Mouse (Mus musculus) gastrocnemius, postnatal 10 days (tissue): ENCODE measurements around the gene Plin4. TPM values are rescaled to one million over a fixed set of nuclear protein-coding genes. Genes with fewer than 3 reads are reported as not detected.
A peak's percentile ranks its signal among the peaks of the same experiment; 100 is the strongest.
"Not testable (repeated sequence)": the region's sequence is repeated elsewhere in the genome, so short reads cannot be mapped to it uniquely, and the experiment has no call there.

ENCODE experiments used
- DNase-seq: peaks from one replicate; pipeline ENCODE4 v3.0.0; 2021; ENCODE audit warnings: mixed read lengths
- total RNA-seq, 2 experiments: library from RNA; stranded (reverse); gene quantifications; 2 replicates each; pipeline ENCODE4 v1.2.3; 2021

Plin4 gene
- total RNA-seq, 2 experiments from 2014 or later, result 75.2 to 106 TPM

DNA sequence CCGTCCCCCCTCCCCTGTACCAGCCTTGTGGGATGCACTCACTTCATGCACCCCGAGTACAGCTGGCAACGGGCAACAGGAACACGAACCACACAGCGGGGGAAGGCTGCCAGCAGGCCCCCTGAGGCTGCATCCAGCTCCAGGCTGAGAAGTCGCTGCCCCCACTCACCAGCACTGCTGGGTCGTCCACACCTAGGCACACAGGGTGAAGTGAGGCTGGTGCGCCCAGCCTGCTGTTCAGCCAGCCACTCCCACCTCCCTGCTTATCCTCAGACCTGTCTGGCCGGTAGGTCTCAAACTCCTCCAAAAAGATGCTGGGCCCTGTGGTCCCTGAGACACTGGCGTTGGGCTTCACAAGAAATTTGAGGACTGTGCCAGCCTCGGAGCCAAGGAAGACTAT is 16.6 kb upstream of the Plin4 start:
- DNase-seq, result no peak

DNA sequence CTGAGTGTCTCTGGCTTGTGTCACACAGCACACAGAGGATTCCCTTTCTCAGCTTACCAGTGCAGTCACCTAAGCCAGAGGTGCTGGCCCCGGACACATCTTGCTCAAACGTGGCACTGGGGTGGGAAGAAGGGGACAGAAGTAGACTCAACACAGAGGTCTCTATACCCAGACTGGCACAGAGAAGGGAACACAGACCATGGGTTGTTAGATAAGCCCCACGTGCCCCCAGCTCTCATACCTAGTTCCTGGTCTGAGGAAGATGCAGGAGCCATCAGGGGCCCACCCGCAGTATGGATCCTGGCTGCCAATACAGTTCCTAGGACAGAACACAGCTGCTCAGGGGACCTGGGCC is 15.7 kb upstream of the Plin4 start:
- DNase-seq, result no peak

DNA sequence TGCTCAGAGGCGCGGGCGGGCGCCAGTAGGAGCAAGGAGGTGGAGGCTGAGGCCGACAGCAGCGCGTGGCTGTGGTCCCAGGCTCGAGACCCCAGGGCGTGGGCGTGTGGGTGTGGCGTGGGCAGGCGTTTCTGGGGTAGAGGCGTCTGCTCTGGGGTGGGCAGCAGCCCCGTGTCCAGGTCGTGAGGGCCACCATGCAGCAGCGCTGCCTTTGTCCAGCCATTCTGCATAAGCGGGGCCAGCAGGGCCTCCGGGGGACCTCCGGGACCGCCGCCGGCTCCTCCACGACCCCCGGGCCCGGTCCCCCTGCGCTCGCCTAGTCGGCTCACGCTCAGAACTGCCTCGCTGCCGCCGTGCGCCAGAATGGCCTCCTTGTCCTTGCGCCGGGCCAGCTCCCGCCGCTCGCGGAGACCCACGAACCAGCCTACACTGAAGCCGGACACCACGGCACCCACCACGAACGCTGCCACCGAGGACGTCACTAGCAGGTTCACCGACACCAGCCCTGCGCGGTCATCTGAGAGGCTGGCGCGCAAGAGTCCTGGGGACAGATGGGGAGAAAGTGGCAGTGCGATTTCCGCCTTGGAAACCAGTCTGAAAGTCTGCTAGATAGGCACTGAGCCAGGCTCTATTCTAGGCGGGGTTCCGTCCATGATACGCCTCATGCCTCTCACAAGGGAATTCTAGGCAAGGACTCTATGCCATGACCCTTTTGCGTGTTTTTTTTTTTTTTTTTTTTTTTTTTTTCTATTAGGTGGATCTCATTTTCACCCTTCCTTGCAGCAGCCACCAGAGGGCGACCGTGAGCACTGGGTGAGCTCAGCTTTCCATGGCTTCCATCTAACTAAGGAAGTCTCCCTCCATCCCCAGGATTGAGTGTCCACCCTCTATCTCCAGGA is 15.0 kb upstream of the Plin4 start:
- DNase-seq, result peak; percentile 68

DNA sequence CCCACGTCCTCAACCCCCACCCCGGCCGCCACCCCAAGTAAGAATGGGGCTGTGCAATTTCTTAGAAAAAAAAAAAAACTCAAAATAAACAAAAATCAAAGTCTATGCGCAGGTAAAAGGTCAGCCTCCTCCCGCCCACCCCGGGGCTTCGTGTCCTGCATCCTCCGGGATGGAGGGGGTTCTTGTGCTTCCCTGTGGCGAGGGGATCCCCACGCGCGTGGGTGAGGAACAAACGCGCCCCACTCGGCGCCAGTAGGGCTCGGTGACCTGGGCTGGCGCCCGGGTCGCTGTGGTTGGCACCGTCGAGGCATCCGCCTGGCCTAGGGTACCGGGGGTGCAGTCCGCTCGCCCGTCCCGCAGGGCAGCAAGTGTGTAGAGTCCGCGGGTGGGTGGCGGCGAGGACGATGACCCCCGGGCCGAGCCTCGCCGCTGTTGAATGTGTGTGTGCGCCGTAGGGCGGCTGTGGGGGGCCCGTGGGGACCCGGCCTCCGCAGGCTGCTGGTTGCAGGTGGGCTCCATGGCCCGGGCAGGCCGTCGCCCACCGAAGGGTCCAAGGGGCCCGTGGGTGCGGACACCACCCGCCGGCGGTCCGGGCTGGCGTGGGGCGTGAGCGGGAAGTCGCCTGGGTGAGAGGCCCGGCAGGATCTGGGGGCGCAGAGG is 14.2 kb upstream of the Plin4 start:
- DNase-seq, result no peak

DNA sequence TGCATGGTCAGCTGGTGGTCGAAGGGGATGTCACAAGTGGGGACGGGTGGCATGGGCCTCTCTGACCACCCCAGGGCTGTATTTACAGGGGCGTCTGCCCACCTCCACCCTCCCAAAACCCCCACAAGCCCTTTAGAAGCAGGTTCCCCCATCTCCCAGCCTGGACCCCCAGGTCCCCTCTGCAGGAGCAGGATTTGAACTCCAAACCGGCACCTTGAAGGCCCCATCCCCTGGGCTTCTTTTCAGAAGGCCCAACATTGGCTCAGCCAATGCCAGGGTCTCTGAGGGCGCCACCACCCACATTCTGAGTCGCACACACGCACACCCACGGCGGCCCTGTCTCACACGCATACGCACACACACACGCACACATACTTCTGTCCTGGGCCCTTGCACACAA is 13.6 kb upstream of the Plin4 start:
- DNase-seq, result no peak

DNA sequence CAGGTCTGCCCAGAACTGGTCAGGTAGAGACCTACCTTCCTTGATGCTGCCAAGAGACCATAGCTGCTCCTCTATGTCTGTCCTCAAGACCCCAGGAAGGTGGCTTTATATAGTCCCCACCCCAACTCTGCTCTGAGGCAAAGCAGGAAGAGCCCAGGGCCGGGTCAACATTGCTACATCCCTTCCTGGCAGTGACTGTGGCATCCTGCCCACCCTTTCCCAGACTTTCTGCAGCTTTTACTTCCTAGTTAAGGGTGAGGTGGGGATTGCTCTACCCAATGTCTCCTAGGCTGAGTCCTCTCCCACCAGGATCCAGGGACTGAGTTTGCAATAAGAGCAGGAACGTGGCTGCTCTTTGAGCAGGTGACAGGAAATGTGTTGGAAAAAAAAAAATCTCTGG is 12.2 kb upstream of the Plin4 start, which contains the start of gene Lrg1:
Lrg1 (minus strand) TSS at position 176 of the 400 bp plus-strand sequence.
- no peak for DNase-seq

DNA sequence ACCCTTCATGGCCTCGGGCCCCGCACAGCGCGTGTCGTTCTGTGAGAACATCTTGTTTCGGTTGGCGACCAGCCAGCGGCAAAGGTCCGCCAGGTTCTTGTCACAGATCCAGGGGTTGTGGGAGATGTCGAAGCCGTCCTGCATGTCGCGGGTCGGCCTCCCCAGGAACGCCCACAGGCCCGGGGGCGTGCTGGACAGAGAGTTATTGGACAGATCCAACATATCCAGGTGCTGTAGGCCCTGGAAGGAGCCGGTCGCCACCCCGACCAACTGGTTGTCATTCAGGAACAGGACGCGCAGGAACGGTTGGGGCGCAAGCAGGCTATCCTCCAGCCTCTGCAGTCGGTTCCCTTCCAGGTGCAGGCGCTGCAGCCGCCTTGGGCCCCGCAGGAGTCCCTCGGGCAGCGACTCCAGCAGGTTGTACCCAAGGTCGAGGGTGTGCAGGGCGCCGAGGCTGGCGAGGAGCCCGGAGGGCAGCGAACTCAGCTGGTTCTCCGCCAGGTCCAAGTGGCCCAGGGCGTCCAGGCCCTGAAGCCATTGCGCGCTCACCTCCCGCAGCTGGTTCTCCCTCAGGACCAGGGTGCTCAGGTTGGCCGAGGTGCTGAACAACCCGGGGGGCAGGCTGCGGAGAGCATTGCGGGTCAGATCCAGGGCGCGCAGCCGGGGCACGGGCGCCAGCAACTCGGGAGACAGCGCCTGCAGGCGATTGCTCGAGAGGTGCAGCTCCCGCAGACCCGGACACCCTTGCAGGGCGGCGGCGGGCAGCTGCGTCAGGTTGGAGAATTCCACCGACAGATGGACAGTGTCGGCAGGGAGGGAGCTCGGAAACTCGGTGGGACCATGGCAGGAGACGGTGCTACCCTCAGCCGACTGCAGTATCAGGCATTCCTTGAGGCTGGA is 10.6 kb upstream of the Plin4 start:
- no peak for DNase-seq

DNA sequence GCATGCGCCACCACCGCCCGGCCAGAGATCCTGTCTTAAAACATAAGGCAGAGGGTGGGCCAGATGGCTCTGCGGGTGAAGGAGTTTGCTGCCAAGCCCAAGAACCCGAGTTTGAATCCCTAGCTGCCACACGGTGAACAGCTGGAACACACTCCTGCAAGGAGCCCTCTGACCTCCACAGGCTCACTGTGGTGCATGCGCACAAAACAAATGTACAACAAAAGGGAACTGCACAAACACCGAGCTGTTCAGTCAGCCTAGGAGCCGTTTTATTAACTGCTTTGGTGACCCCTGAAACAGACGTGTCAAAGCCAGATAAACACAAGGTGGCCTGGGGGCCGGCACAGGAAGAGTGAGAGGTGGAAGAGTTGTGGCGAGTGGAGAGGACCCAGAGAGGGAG is 9.8 kb upstream of the Plin4 start:
- no peak for DNase-seq

DNA sequence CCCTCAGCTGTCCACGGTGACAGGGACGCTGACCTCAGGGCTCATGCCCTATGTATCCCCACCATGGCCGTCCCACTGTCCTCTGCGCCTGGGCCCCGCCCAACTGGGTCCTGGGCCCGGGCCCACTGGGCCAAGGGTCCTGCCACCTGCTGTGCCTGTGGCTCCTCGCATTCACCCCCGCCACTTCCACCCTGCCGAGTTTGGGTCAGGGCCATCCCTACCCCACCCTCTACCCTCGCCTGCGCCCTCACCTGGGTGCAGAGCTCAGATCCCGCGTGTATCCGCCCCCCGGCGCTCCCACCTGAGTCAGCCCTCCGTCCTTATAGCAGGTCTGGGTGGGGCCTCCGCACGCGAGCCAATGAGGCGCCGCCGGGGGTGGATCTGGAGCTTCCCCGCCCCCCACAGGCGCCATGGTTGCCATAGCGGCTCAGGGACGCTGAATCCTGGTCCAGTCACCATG is 7.7 kb upstream of the Plin4 start, which contains the start of gene Plin5:
Plin5 (minus strand) TSS at position 346 of the 460 bp plus-strand sequence.
- peak; percentile 71 for DNase-seq

DNA sequence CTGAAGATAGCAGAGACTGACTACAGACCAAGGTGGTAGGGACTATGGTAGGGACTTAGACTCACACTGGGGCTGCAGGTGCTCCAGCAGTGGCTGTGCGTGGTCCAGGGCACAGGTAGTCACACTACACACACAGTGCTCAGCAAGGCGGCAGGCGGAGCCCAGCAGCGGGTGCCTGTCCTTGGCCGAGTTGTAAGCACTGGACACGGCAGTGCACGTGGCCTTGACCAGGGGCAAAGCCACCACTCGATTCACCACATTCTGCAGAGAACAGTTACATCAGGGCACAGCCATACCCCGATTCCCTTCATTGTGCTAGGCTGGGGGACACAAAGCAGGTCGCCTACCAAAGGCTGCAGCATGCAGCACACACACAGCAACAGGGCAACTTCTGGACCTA is 6.6 kb upstream of the Plin4 start:
- DNase-seq, result no peak

DNA sequence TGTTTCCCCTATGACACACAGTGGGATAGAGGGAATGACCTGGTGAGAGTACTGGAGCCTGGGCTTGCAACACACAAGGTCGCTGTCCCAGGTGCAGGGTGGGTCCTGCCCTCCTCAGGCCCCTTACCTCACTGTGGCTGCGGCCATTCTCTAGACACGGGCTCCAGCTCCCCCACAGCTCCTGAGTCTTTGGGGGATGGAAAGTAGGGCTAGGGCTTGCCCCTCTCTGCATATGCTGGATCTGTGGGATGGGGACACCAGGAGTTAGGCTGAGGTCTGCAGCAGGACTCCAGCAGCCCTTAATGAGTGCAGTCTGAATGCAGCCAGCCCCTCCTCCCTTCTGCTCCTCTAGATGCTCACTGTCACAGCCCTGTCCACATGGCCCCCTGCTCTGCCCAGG is 3.1 kb upstream of the Plin4 start:
- no peak for DNase-seq

DNA sequence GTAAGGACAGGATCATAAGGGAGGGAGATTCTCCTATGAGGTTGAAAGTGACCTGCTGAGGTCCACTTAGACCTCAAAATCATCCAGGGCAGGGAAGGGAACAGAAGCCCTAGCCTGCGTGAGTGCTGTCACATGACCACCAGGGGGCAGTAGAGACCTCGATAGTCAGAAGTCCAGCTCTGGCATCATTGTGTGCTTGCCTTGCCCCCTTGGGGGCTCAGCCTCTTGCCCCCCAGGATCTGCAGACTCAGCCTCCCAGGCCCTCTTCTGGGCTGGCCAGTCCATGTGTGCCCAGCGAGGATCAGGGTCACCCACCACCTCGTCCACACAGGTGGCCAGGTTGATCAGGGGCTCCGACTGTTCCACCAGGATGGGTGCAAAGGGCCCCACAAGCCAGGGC is 2.3 kb upstream of the Plin4 start:
- peak; percentile 73 for DNase-seq

DNA sequence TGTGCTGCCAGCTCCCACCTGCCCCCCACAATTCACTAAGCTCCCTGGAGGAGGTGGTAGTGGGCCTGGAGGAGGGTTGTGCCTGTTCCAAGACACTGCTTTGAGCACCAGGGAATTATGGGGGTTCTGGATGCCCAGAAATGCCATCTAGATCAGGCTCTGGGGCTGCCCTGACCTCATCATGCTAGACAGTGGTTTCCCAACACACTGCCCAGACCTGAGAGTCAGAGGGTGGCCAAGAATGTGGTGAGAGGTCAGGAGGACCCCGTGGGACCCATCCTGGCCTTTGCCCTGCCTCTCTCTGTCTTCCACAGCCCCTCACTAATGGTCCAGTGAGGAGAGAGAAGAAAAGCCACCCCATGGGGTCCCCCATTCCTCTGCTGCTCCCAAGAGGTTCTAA is 1.4 kb upstream of the Plin4 start:
- no peak for DNase-seq

DNA sequence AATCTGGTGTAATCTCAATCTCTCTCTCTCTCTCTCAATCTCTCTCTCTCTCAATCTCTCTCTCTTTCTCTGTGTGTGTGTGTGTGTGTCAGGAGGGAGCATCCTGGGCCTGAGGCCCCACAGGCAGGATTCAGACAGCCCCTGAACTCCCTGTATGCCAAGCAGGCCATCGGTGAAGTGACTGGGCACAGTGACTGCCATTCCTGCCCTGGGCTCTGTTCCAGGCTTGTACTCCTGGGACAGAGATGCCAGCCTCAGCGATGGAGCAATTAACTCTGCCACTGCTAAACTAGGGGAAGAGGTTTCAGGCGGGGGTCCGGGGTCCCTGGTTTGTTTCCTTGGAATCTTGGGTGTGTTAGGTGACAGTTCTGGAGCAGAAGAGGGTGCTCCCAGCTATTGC is 968 bp upstream of the Plin4 start:
- DNase-seq, result no peak

DNA sequence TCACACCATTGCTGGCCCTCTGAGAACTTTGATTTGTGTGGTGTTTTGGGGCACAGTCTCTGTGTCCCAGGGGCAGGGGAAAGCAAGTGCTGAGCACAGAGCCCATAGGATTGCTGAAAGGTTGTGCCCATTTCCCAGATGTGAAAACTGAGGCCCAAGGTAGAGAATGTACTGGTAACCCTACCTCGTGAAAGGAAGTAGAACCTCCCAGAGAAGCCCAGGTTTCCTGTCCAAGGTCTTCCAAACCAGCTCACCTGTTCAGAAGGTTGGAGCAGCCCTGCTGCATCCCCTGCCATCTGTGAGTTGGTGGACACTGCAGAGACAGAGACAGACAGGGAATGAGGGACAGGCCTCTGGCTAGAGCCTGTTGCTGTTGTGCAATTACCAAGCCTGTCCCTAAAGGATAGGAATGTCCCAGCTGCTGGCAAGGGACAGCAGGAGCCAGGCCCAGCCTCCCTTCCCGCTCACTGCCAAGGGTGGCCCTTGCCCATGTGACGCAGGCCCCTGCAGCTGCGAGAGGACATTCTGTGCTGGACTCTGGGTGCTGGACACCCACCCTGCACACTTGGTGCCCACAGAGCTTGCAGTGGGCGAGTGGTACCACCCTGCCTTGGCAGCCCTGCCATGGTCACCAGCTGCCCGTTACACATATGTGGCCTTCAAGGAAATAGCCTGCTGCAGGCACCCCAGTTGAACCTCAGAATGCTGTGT is 1.1 kb downstream of the Plin4 start:
- peak; percentile 74 for DNase-seq

DNA sequence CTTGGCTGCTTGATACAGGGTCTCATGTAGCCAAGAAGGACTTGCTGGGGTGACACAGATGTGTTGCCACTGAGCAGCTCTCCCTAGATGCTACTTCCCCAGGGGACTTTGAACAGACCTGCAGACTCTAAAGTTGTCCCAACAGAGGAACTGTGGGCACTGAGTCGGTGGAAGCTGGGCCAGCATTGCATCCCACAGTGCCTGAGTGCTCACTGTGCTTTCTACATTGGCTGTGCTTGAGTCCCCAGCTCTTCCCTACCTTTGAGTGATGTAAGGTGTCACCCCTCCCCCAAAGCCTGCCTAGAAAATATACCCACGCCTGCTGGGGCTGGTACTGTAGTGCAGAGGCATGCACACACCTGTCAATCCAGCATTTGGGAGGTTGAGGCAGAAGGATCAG is 1.9 kb downstream of the Plin4 start:
- no peak for DNase-seq

DNA sequence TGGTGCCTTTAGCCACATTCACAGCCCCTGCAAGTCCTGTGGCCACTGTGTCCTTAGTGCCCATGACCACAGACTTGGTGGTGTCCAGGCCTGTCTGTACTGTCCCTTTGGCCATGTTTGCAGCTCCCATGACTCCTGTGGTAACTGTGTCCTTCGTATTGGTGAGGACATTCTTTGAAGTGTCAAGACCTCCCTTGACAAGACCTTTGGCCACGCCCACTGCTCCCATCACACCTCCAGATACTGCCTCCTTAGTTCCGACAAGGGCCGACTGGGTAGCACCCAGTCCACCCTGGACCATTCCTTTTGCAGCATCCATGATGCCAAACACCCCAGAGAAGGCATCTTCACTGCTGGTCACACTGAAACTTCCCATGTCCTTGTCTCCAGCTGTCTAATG is 2.6 kb downstream of the Plin4 start:
- DNase-seq, result no peak

DNA sequence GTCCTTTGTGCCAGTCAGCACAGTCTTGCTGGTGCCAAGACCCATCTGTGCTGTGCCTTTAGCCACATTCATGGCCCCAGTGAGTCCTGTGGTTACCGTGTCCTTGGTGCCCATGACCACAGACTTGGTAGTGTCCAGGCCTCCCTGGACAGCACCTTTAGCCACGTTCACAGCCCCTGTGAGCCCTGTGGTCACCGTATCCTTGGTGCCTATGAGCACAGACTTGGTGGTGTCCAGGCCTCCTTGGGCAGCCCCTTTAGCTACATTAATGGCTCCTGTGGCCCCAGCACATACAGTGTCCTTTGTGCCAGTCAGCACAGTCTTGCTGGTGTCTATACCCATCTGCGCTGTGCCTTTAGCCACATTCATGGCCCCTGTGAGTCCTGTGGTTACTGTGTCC is 3.2 kb downstream of the Plin4 start:
- DNase-seq, result not testable (repeated sequence)

DNA sequence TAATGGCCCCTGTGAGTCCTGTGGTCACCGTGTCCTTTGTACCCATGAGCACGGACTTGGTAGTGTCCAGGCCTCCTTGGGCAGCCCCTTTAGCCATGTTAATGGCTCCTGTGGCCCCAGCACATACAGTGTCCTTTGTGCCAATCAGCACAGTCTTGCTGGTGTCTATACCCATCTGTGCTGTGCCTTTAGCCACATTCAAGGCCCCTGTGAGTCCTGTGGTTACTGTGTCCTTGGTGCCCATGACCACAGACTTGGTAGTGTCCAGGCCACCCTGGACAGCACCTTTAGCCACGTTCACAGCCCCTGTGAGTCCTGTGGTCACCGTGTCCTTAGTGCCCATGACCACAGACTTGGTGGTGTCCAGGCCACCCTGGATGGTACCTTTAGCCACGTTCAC is 4.8 kb downstream of the Plin4 start:
- DNase-seq, result not testable (repeated sequence)

DNA sequence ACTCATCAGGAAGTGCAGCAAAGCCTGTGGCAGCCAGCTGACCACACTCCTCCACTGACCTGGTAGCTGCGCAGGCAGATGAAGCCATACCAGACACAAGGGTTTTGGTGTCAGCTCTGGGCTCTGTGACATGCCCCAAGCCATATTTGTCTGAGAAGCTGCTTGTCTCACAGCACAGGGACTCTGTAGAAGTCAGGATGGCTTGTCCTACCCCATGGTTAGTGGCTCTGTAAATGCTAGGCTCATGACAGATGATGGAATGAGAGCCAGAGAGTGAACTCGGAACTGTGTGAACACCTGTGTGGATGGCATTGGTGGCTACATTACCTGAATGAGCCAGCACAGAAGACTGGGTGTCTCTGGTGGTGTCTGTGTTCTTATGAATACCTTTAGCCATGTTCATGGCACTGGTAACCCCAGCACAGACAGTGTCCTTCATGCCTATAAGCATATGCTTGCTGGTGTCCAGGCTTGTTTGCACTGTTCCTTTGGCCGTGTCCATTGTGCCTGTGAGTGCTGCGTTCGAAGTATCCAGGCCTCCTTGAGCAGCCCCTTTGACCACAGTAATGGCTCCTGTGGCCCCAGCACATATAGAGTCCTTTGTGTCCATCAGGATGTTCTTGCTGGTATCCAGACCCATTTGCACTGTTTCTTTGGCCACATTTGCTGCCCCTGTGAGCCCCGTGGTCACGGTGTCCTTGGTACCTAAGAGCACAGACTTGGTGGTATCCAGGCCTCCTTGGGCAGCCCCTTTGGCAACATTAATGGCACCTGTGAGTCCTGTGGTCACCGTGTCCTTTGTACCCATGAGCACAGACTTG is 5.9 kb downstream of the Plin4 start:
- no peak for DNase-seq

DNA sequence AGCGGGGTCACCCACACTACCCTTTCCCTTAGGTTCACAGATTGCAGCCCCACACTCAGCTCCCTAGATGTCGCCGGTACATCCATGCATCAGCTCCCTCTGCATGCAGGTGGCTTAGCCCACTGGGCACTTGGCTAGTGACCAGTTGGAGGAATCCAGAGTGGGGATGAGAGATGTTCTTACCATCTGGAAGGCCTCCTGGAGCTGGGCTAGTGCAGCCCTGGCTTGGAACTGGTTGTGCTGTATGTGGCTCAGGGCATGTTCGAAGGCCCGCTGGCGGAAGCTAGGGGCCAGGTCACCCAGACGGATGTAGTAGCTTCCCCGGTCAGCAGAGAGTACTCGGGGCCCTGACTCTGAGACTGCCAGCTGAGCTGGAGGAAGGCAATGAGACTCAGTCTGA is 6.7 kb downstream of the Plin4 start:
- DNase-seq, result no peak
